Mouse (Mus musculus) brown adipose tissue, adult 24 weeks (tissue): ENCODE results near the gene Tmem229b. TPM values are rescaled to one million over a fixed set of nuclear protein-coding genes. Genes with fewer than 3 reads are reported as not detected.
"Not testable (repeated sequence)": the region's sequence is repeated elsewhere in the genome, so short reads cannot be mapped to it uniquely, and the experiment has no call there.

Source experiments
- H3K27ac ChIP-seq: fragments of 200-500 bp; replicated peaks from 2 replicates; pipeline ENCODE4 v1.5.1; 2012; ENCODE audit warnings: low read depth, mild to moderate bottlenecking, low read length
- H3K4me1 ChIP-seq: fragments of 200-500 bp; 2 replicates; pipeline ENCODE4 v1.6.1; 2012; ENCODE audit warnings: low read length, mixed read lengths; ENCODE audit not compliant: control insufficient read depth, insufficient read depth, insufficient read length
- H3K4me3 ChIP-seq: fragments of 200-500 bp; 2 replicates; pipeline ENCODE4 v1.5.1; 2012; ENCODE audit warnings: low read depth, mild to moderate bottlenecking, low read length, moderate library complexity; ENCODE audit not compliant: insufficient read depth
- polyA plus RNA-seq: library from polyadenylated mRNA; stranded (reverse); fragments of >200 nt; gene quantifications from 2 replicates; pipeline ENCODE4 v1.2.4, GENCODE M21; 2012; ENCODE audit not compliant: missing spikeins, insufficient read depth, insufficient read length

Gene Tmem229b
- polyA plus RNA-seq, 1 experiment = 1.0 TPM

DNA sequence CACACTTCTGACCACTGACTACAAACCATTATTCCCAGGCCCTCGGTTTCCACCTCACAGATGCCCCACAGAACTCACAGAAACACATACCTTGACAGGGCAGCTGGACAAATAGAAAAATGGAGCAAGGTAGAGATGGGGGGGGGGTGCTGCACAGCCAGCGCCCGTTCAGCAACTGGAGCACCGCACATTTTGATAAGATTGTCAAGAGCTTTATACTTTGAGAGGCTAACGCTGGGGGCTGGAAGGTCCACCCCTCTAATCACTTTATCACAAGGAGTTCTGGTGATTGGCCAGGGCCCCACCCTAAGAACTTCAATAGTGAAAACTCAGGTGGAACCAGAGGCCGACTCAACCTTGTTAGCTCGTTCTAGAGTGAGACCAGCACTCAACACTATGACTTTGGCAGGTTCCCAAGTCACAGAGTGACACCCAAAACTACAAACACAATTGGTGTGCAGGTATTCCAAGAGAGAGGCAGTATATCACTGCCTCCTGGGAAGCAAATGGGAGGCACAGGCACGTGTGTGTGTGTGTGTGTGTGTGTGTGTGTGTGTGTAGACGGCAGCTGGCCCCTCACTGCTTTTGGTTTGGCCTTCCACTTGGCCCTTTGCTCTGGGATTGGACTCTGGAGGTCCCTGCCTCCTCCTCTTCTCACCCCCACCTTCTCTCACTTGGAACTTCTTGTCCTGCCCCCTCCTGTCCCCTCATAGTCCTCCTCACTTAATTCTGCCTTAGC lies 24.0 kb downstream of the Tmem229b start:
- H3K27ac ChIP-seq = no peak overlapping the region
- peaks cover 21% of the 10 kb centered on the region for H3K4me1 ChIP-seq
- no peak overlapping the region for H3K4me3 ChIP-seq

DNA sequence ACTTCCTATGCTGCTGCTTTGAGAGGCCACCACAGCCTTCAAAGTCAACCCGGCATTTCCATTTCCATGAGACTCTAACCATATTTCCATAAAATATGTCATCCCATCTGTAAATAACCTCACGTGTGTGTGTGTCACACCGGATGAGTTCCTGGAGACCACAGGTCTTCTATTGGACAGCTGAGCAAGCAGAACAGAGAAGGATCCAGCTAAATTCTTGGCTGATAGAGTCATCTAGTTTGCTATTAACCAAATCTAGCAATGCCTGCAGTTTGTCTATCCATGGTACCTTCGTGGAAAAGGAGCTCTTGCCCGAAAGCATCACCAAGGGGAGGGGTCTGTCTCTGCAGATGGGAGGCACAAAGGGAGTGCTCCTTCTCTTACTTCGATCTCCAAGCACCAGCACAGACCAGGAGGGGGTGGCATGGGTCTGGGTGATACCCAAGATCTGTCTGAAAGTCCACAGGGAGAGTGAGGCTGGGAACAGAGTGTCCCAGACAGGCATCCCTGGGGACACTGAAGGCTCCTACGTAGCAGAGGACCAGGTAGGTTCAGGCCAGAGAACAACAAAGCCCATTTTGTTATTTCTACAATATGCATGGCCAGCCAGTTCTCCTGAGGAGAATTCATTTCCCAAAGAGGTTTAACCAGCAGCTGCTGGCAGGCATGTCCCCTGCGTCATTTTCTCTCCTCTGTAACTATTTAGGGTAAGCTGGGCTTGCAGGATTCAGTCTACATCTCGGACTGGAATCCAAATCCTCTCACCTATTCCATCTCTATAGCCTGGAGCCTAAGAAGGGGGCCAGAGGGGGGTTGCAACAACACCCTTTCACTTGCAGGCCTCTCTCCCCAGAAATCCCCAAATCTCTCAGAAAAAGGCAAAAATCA lies 25.2 kb downstream of the Tmem229b start:
- Histone ChIP-seq H3K4me3 (no peak overlapping the region), H3K27ac (peak overlapping the region; percentile 24; the same call in 1 of the 2 replicates), H3K4me1 (peaks cover 25% of the 10 kb centered on the region)

DNA sequence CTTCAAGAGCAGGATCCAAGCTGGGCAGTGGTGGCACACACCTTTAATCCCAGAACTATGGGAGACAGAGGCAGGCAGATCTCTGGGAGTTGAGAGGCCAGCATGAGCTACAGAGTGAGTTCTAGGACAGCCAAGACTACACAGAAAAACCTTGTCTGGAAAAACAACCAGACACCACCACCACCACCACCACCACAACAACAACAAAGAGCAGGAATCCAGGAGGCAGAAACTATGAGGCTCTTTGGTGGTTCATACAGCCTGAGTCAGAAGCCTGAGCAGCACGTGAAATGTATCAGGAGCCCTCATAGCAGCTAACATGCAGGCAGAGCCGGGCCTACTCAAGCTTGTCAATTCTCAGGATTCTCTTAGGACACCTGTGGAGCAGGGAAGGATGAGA lies 26.3 kb downstream of the Tmem229b start:
- peak overlapping the region; percentile 73 for H3K27ac ChIP-seq
- peak overlapping the region; percentile 58 for H3K4me3 ChIP-seq
- H3K4me1 ChIP-seq = peaks cover 29% of the 10 kb centered on the region

DNA sequence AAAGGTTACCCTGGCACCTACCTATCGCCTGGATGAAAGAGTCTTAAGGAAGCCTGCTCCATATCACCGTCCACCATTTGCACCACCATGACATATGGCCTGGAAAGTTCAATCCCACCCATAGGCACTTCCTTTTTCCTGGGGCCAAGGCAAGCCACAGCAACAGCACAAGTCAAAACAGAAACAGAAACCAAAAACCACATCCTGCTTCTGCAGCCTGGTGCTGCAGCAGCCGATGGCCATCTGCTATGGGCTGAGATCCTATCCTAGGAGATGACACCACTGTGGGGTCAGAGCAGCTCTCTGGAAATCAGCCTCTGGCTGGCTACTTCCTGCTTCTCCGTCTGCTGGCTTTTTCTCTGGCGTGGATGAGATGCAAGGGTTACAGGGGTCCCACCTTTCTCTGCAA lies 26.7 kb downstream of the Tmem229b start:
- peak overlapping the region; percentile 58 for H3K4me3 ChIP-seq
- peak overlapping the region; percentile 82 for H3K27ac ChIP-seq
- H3K4me1 ChIP-seq = peaks cover 29% of the 10 kb centered on the region

DNA sequence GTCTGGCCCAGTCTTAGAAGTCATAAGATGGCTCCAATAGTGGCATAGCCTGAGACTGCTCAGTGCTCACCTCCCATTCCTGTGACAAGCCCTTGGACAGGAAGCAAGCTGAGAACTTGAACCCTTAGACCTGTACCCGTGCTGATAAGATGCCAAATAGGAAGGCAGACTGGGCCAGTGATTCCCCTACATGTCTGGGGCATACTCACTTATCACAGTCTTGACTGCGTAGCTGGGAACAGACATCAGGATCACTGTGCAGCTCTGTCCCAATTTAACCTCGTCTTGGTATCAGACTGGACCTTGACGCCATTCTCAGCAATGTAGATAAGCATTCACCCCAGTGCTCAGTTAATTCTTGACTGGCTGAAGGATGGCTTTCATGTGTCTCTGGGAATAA lies 29.9 kb downstream of the Tmem229b start:
- Histone ChIP-seq H3K27ac (no peak overlapping the region), H3K4me1 (peaks cover 17% of the 10 kb centered on the region), H3K4me3 (no peak overlapping the region)

DNA sequence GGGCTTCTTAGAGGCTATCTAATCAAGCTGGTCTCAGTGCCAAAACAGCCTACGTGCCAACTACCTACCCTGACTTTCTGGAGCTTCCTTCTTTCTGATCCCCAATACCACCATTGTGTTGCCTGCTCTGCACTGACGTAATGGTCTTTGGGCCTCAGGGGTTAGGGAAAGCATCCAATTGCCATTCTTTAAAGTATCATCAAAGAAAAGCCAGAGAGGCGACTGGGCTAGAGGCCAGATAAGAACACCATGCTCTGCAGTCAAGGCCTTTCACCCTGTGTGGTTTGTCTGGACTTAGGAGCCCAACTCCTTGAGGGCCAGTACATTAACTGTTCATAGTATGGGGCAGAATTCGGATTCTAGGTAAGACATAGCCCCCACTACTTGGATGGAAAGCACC lies 30.3 kb downstream of the Tmem229b start:
- no peak overlapping the region for H3K27ac ChIP-seq

DNA sequence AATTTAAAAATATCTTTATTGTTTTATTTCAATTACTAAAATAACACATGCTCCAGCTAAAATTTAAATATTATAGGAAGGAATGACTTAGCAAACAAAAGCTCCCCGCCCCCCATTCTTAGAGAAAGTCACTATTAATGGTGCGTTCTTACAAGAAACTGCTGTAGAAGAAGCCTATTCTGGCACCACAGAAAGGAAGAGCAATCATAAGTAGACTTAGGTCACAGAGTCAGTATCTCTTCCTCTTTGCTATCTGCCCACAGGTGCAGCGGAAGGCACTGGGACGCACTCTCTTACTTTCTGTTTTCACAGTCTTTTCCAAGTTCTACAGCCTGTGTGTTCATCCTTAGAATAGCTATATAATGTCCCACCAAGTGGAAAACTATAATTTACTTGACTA lies 31.6 kb downstream of the Tmem229b start:
- Histone ChIP-seq H3K4me1 (peaks cover 17% of the 10 kb centered on the region), H3K4me3 (no peak overlapping the region), H3K27ac (no peak overlapping the region)

More for the DNA sequence above, 30.3 kb downstream of the Tmem229b start:
- Histone ChIP-seq H3K4me3 (no peak overlapping the region), H3K4me1 (peaks cover 14% of the 10 kb centered on the region)

DNA sequence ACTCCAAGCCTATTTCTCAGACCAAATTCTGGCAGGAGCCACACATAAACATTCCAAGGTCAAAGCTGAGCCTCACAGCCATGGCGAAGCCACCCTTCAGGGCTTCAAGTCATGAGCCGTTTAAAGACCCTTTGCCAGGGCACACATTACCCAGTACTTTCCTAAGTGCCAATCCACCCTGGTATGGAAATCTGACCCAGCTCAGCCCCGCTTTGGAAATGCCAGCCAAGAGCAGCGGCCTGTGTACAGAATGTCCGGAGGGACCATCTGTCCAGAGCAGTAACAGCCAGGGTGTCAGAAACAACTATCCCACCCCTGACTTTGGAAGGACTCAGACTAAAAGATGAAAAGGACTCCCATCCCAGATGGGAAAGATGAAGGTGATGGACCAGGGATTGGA lies 32.7 kb downstream of the Tmem229b start:
- H3K27ac ChIP-seq = no peak overlapping the region
- H3K4me3 ChIP-seq = no peak overlapping the region
- H3K4me1 ChIP-seq = peaks cover 13% of the 10 kb centered on the region

DNA sequence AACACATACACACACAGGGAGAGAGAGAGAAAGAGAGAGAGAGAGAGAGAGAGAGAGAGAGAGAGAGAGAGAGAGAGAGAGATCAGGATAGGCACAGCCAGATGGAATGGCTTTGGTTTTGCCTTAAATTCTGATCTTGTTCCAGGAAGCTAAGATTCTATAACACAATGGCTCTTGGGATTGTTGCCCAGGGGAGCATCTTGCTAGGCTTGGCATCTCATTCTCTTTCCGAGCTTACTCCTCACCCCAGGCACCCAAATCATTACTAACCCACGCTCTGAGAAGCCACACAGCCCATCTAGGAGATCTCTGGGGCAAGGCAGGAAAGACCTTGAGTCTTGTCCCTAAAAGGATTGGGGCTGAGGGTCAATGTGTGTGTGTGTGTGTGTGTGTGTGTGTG lies 33.6 kb downstream of the Tmem229b start:
- Histone ChIP-seq H3K4me3 (no peak overlapping the region), H3K27ac (no peak overlapping the region), H3K4me1 (peaks cover 13% of the 10 kb centered on the region)

DNA sequence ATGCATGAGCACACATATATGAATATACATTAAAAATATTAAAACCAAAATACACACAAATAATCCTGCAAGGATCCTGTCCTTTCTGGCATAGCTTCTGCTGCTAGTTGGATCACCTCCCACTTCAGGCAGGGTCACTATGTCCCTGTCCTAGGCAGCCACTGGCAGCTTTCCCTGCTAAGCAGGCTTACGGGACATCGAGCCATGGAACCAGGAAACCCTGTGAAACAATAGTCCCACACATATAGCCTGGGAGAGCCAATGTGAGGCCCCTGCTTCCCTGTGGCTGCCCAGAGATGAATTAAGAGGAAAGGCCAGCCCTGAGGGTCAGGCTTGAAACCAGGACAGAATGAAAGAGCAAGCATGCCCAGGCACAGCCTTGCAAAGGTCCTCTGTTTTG lies 35.8 kb downstream of the Tmem229b start:
- no peak overlapping the region for H3K27ac ChIP-seq
- peaks cover 5% of the 10 kb centered on the region; the same call in 1 of the 2 replicates for H3K4me1 ChIP-seq
- H3K4me3 ChIP-seq = no peak overlapping the region

DNA sequence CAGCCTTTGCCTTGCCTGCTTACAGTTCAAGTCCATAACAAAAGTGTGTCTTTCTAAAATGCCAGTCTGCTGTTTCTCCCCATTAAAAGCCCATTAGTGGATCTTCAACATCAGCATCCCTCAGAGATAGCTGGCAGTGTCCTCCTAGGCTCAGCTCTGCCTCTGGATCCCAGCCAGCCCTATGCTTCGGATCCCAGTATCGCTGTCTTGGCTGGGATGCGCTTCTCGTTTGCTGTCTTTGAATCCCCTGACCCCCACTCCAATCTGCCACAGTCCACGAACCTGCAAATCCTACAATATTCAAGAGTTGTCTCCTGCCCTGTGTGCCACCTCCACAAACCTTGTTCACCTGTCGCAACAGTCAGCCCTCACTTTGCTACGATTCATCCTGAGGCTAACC lies 36.7 kb downstream of the Tmem229b start:
- Histone ChIP-seq H3K27ac (no peak overlapping the region), H3K4me1 (peaks cover 5% of the 10 kb centered on the region; the same call in 1 of the 2 replicates), H3K4me3 (no peak overlapping the region)

DNA sequence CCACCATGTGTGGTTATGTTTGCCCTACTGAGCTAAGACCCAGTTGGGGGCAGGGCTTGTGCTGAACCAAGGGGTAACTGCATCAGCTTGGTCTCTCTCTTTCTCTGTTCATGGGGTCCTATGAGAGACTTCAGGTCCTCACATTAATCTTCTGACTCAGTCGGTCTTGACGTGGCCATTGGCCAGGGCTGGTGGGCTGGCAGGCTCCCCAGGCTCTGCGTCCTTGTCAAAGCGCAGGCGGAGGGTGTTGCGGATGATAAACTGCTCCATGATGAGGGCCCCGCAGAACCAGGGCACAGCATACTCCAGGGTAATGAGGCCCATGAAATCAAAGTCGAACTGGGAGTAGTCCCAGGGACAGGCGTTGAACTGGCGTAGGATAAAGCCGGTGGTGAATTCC lies 42.9 kb downstream of the Tmem229b start:
- not testable (repeated sequence) for H3K4me1 ChIP-seq, H3K4me3 ChIP-seq, H3K27ac ChIP-seq

DNA sequence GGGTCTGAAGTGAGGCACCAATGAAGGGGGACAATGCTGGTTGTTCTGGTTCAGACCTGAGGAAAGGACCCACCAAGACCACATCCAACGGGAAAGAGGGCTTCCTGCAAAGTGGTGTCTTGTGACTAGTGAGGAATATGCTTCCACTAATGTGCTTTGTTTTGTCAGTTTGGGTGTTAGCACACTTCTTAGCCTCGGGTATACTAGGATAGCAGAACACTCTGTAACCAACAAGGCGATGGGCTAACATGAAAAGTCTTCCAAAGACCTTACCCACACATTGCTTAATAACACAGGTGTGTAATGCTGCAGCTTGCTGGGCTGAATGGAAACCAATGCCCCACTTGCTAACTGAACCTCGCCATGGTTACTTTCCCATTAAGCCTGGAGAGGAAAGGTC lies 51.0 kb downstream of the Tmem229b start:
- no peak overlapping the region for H3K4me3 ChIP-seq
- H3K27ac ChIP-seq = no peak overlapping the region

DNA sequence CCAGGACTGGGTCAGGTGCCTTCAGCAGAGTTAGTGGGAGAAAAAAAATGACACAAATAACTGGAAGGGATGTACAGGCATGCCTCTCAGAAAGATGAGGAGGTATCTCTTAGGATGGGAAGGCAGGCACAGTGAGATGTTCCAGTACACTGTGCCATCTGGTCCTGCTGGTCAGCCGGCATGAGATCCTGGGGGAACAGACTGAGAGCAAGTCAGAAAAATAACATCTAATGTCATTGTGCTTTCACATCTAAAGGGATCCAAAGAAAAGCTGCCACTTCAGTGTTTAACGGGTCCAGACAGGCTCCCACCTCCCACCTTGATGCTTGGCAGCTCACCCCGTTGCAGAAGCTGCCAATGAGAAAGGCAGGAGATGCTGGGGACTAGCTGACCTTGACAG lies 54.9 kb downstream of the Tmem229b start:
- no peaks in the 10 kb centered on the region for H3K4me1 ChIP-seq
- H3K27ac ChIP-seq = no peak overlapping the region
- H3K4me3 ChIP-seq = no peak overlapping the region

More for the DNA sequence above, 51.0 kb downstream of the Tmem229b start:
- H3K4me1 ChIP-seq = no peaks in the 10 kb centered on the region

DNA sequence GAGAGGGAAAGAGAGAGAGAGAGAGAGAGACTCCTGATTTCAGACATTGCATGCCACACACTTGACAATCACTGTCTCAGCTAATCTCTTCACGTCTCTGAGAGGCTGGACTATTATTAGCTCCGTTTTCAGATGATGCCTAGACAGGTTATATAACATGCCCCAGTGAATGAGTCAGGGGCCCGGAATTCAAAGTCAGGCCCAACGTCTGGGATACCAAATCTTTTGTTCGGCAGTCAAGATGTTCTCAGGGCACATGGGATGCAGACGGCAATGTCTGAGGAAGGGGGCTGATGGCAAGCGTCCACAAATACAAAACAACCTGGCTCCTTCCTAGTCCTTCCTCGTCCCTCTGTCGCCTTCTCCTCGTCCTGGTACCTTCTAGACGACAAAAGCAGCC lies 55.4 kb downstream of the Tmem229b start:
- Histone ChIP-seq H3K4me3 (no peak overlapping the region), H3K27ac (no peak overlapping the region), H3K4me1 (no peaks in the 10 kb centered on the region)
